Mouse (Mus musculus) G1E (cell line): Measurements from ENCODE around the gene Olfr620. TPM values are rescaled to one million over a fixed set of nuclear protein-coding genes. Genes with fewer than 3 reads are reported as not detected.

Source experiments
- ATAC-seq: 2 replicates; pipeline ENCODE4 v1.8.0; 2016; ENCODE audit warnings: mild to moderate bottlenecking; ENCODE audit not compliant: insufficient number of reproducible peaks, poor library complexity, low FRiP score, severe bottlenecking; ENCODE audit errors: extremely low read depth
- DNase-seq: peaks from one replicate; pipeline ENCODE4 v3.0.0; 2012; ENCODE audit warnings: low spot score
- H3K27me3 ChIP-seq: 2 replicates; pipeline ENCODE4 v1.6.1; 2012; ENCODE audit warnings: mild to moderate bottlenecking, low read length, inconsistent platforms; ENCODE audit not compliant: insufficient read depth
- H3K36me3 ChIP-seq: replicated peaks from 2 replicates; pipeline ENCODE3; 2012; ENCODE audit warnings: mild to moderate bottlenecking, inconsistent platforms
- H3K4me1 ChIP-seq: 2 replicates; pipeline ENCODE4 v1.6.1; 2012; ENCODE audit warnings: low read depth, low read length, inconsistent platforms, mixed read lengths; ENCODE audit not compliant: insufficient read depth
- H3K4me3 ChIP-seq: 2 replicates; pipeline ENCODE4 v1.5.1; 2012; ENCODE audit warnings: low read depth, mild to moderate bottlenecking, inconsistent platforms, low read length, moderate library complexity, mixed read lengths
- H3K9me3 ChIP-seq: replicated peaks from 2 replicates; pipeline ENCODE4 v1.6.1; 2012; ENCODE audit warnings: inconsistent platforms
- CTCF ChIP-seq: IDR thresholded peaks from 2 replicates; pipeline ENCODE4 v1.5.1; 2012; ENCODE audit warnings: low read depth, low read length, inconsistent platforms, mixed read lengths
- GATA1 ChIP-seq: IDR thresholded peaks from 2 replicates; pipeline ENCODE4 v1.6.1; 2012; ENCODE audit warnings: borderline replicate concordance, low read length, inconsistent platforms, mixed read lengths
- GATA2 ChIP-seq: IDR thresholded peaks from 2 replicates; pipeline ENCODE4 v1.6.1; 2012; ENCODE audit warnings: low read depth, low read length, inconsistent platforms, borderline replicate concordance
- POLR2AphosphoS5 ChIP-seq: IDR thresholded peaks from 2 replicates; pipeline ENCODE4 v1.6.1; 2012; ENCODE audit warnings: low read depth, low read length, inconsistent platforms; ENCODE audit not compliant: insufficient replicate concordance
- TAL1 ChIP-seq: conservative IDR thresholded peaks from 2 replicates; pipeline ENCODE4 v1.6.1; 2012; ENCODE audit warnings: low read depth, low read length, inconsistent platforms, mixed read lengths
- polyA plus RNA-seq: library from polyadenylated mRNA; stranded (reverse); fragments of >175 nt; gene quantifications from 2 replicates; pipeline ENCODE4 v1.2.3, GENCODE M21; 2012
- total RNA-seq, 2 experiments: library from RNA; stranded (forward) in 1 of 2; stranded (reverse) in 1 of 2; fragments of 200-1000 nt in 1 of 2; fragments of >200 nt in 1 of 2; fragmentation: Nextera tagmentation in 1 of 2; gene quantifications; 2 replicates each; pipeline ENCODE4 v1.2.3; 2014 to 2017

Olfr620 gene
- total RNA-seq (2014; fragmentation: Nextera tagmentation) (not detected in 2 replicates), total RNA-seq (2017) (0.05 and 0.06 TPM in 2 replicates), polyA plus RNA-seq (not detected in 2 replicates)

DNA sequence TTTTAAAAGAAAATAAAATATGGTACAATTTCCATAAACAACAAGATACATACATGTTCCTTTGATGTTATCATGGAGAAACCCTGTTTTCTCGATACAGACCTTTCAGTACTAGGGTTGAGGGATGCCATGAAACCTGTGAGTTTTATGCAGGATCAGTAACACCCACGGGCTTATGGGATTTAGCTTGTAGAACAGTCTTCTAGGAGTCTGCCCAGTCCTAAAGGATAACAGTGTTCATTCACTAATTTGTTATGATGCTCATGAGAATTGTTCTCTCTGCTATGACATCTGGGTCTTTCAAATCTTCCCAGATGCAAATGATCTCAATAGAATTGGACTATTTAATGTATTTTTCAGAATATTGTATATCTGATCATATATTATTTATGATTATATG is at the start of gene Olfr620:
Gene Olfr620 (minus strand): TSS at position 101 of the 400 bp plus-strand sequence.
- Histone ChIP-seq H3K4me3 (no peak within 1 kb of the TSS), H3K4me1 (no peaks in the 10 kb centered on the region), H3K27me3 (no peaks in the 10 kb centered on the region), H3K36me3 (no peaks in the 10 kb centered on the region), H3K9me3 (no peaks in the 10 kb centered on the region)
- ATAC-seq, result no peak
- no peak for TF ChIP-seq CTCF
- no peak for TF ChIP-seq GATA1
- TF ChIP-seq TAL1, result no peak
- TF ChIP-seq GATA2, result no peak
- no peak for TF ChIP-seq POLR2AphosphoS5
- DNase-seq, result no peak

DNA sequence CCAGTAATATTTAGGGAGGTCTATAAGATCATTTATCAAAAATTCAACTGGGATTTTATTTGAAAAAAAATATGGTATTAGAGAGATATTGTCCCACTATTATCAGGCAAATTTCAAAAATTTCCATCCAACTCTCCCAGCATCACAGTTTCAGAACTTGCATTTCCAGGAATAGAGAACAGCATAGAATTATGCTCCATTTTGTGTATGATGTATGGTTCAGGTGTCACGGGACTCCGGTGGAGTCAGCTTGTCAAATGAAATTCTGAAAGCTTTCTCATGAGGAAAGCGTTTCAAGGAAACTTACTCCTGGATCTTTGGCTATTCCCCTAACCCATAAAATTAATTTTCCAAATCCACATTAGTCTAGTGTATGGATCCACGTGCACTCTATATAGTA is 31.7 kb upstream of the Olfr620 start:
- Histone ChIP-seq H3K9me3 (no peaks in the 10 kb centered on the region), H3K4me3 (no peak overlapping the region), H3K36me3 (no peaks in the 10 kb centered on the region), H3K4me1 (no peaks in the 10 kb centered on the region), H3K27me3 (peaks cover 4% of the 10 kb centered on the region; the same call in 1 of the 2 replicates)
- TF ChIP-seq GATA1 (no peak), TAL1 (no peak), POLR2AphosphoS5 (no peak), CTCF (no peak), GATA2 (no peak)
- DNase-seq (no peak), ATAC-seq (no peak)

DNA sequence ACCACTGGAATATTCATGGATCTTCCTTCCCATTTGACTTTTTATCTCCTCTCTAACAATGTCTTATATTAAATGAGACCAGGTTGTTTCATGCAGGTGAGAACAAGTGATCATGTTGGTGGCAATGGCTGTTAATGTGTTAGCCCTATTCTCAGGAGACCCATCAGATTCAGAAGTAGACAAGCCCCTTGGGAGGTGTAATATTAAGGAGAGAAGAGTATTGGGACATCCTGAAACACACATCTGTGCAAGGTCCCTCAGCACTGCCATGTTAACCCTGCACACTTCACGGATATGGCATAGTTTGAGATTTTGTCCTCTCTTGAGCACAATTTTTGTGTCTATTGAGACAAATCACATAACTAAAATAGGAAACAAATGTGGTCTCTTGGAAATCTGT is 30.3 kb upstream of the Olfr620 start, which contains the start of gene Olfr622:
Gene Olfr622 (minus strand): TSS at position 101 of the 400 bp plus-strand sequence.
- Histone ChIP-seq H3K36me3 (no peaks in the 10 kb centered on the region), H3K9me3 (no peaks in the 10 kb centered on the region), H3K27me3 (peaks cover 4% of the 10 kb centered on the region; the same call in 1 of the 2 replicates), H3K4me1 (no peaks in the 10 kb centered on the region), H3K4me3 (no peak within 1 kb of the TSS)
- DNase-seq, result no peak
- TF ChIP-seq POLR2AphosphoS5 (no peak), GATA1 (no peak), GATA2 (no peak), CTCF (no peak), TAL1 (no peak)
- no peak for ATAC-seq

DNA sequence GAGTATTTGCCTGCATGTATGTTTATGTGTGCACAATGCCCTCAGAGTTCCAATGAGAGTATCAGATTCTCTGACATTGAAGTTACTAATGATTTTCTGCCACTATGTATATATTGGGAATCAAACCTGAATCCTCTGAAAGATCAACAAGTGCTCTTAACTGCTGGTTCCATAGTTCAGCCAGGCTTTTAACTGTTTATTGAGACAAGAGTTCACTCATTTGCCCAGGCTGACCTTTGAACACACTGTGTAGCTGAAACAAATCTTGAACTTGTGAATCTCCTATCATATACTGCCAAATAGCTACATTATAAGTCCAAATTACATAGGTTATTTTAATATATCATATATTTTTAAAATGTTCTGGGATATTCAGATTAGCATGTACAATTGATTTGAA is 24.5 kb upstream of the Olfr620 start:
- Histone ChIP-seq H3K4me1 (no peaks in the 10 kb centered on the region), H3K36me3 (no peaks in the 10 kb centered on the region), H3K27me3 (peaks cover 4% of the 10 kb centered on the region; the same call in 1 of the 2 replicates), H3K4me3 (no peak overlapping the region), H3K9me3 (no peaks in the 10 kb centered on the region)
- no peak for DNase-seq
- no peak for TF ChIP-seq CTCF
- TF ChIP-seq GATA1, result no peak
- TF ChIP-seq TAL1, result no peak
- TF ChIP-seq POLR2AphosphoS5, result no peak
- no peak for ATAC-seq

DNA sequence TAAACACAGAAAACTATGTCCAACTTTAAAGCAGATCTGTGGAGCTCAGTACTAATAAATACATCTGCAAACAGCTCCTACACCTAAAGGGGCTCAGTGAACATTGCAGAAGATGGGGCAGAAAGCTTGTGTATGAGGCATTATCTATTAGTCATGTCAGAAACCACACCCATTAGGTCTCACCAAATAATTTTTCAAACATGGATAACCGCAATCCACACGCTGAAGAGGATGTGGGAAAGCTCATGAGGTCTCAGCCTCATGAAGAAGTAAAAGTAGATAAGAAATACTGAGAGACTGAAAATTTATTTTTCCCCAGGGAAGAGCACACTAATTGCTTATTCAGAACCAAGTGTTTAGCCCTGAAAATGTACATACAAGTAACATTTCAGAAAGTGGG is 4.9 kb downstream of the Olfr620 start:
- Histone ChIP-seq H3K36me3 (no peaks in the 10 kb centered on the region), H3K4me3 (no peak overlapping the region), H3K9me3 (no peaks in the 10 kb centered on the region), H3K4me1 (no peaks in the 10 kb centered on the region), H3K27me3 (no peaks in the 10 kb centered on the region)
- DNase-seq, result no peak
- TF ChIP-seq GATA2 (no peak), TAL1 (no peak), CTCF (no peak), GATA1 (no peak), POLR2AphosphoS5 (no peak)
- no peak for ATAC-seq

DNA sequence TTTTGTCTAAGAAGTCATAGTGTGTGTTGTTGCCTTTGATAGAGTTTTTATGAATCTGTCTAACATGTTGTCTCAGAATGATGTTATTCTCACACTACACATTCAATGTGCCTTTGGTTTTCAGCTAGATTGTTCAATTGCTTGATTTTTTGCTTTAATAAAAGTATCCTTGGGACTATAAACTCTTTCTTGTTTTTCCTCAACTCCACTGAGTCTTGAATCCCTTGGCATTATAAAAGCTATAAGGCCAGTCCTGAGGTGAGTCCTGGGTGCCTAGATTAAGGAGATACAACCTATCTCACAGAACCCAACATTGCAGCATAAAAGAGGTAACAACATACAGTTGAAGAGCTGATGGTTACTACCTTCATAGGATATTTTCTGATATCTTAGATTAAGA is 12.1 kb downstream of the Olfr620 start, which contains the start of gene Olfr619:
Gene Olfr619 (plus strand): TSS at position 301 of the 400 bp plus-strand sequence.
- ATAC-seq (no peak), DNase-seq (no peak)
- no peaks in the 10 kb centered on the region for H3K36me3 ChIP-seq
- H3K9me3 ChIP-seq, result no peaks in the 10 kb centered on the region
- H3K4me3 ChIP-seq, result no peak within 1 kb of the TSS
- no peaks in the 10 kb centered on the region for H3K27me3 ChIP-seq
- TF ChIP-seq GATA1, result no peak
- TF ChIP-seq TAL1, result no peak
- TF ChIP-seq CTCF, result no peak
- no peak for TF ChIP-seq POLR2AphosphoS5
- TF ChIP-seq GATA2, result no peak
- H3K4me1 ChIP-seq, result no peaks in the 10 kb centered on the region

DNA sequence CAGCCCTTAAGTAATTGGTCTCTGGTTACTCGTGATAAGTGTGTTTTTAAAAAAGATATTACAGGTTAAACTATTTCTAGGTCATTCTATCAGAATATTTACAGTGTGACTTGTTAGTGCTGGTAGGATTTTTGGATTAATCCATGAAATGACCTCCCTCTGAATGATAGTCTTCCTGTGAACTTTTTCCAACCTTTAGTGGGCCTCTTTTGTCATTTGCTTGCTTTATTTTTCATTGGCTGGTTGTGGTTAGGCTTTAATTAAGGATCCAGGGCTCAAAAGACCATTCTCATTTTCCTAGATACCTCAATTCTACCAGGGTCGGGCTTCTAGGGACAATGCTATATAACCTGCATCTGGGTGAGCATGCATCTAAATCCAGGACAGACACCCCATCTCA is 22.5 kb downstream of the Olfr620 start, which contains the start of gene Olfr618:
Gene Olfr618 (plus strand): TSS at position 301 of the 400 bp plus-strand sequence.
- Histone ChIP-seq H3K4me3 (no peak within 1 kb of the TSS), H3K9me3 (no peaks in the 10 kb centered on the region), H3K4me1 (no peaks in the 10 kb centered on the region), H3K27me3 (no peaks in the 10 kb centered on the region), H3K36me3 (no peaks in the 10 kb centered on the region)
- DNase-seq, result no peak
- no peak for ATAC-seq
- TF ChIP-seq GATA1, result no peak
- TF ChIP-seq GATA2, result no peak
- TF ChIP-seq CTCF, result no peak
- TF ChIP-seq POLR2AphosphoS5, result no peak
